Mouse (Mus musculus): ENCODE data around the gene Phldb3. TPM values are rescaled to one million over a fixed set of nuclear protein-coding genes. Genes with fewer than 3 reads are reported as not detected.

The Phldb3 gene
- polyA plus RNA-seq, 1 experiment from 2014 or later: not detected

GRCm38 (mm10) chr7:24646486-24646885, 35.9 kb downstream of the Phldb3 start:
- peaks cover 11% of the 10 kb centered on the region; the same call in 1 of the 2 replicates for H3K27me3 ChIP-seq (ENCODE audit: insufficient read depth, poor library complexity, severe bottlenecking)
- no peak overlapping the region for H3K27ac ChIP-seq
- H3K9me3 ChIP-seq: no peaks in the 10 kb centered on the region
- no peaks in the 10 kb centered on the region for H3K4me1 ChIP-seq
- H3K36me3 ChIP-seq: no peaks in the 10 kb centered on the region
- WGBS: 73% methylated on average over 7 of the region's 7 CpGs
- DNase-seq (ENCODE audit: low spot score): no peak
- no peak overlapping the region for H3K4me3 ChIP-seq

- WGBS: 22% methylated on average over 7 of the region's 7 CpGs
- H3K4me1 ChIP-seq: no peaks in the 10 kb centered on the region
- H3K4me3 ChIP-seq: no peak overlapping the region
These were observed 43.1 kb downstream of the Phldb3 start for GRCm38 (mm10) chr7:24653681-24654080.

GRCm38 (mm10) chr7:24659737-24660357, 49.3 kb downstream of the Phldb3 start:
- Histone ChIP-seq H3K36me3 (no peaks in the 10 kb centered on the region), H3K27ac (no peak overlapping the region), H3K4me1 (no peaks in the 10 kb centered on the region), H3K4me3 (no peak overlapping the region), H3K9me3 (no peaks in the 10 kb centered on the region), H3K27me3 (ENCODE audit: insufficient read depth, poor library complexity, severe bottlenecking) (no peaks in the 10 kb centered on the region)
- WGBS: 58% methylated on average over 12 of the region's 12 CpGs
- DNase-seq (ENCODE audit: low spot score): no peak

More at GRCm38 (mm10) chr7:24653681-24654080, 43.1 kb downstream of the Phldb3 start:
- no peak for DNase-seq (ENCODE audit: low spot score)
- Histone ChIP-seq H3K36me3 (no peaks in the 10 kb centered on the region), H3K27ac (no peak overlapping the region), H3K9me3 (no peaks in the 10 kb centered on the region), H3K27me3 (ENCODE audit: insufficient read depth, poor library complexity, severe bottlenecking) (no peaks in the 10 kb centered on the region)

- Histone ChIP-seq H3K4me3 (no peak overlapping the region), H3K9me3 (no peaks in the 10 kb centered on the region), H3K36me3 (no peaks in the 10 kb centered on the region), H3K27me3 (ENCODE audit: insufficient read depth, poor library complexity, severe bottlenecking) (no peaks in the 10 kb centered on the region), H3K27ac (no peak overlapping the region), H3K4me1 (no peaks in the 10 kb centered on the region)
- DNase-seq (ENCODE audit: low spot score): no peak
- WGBS: 61% methylated on average over 17 of the region's 17 CpGs
These were observed 50.7 kb downstream of the Phldb3 start for GRCm38 (mm10) chr7:24661118-24661904.

DNA sequence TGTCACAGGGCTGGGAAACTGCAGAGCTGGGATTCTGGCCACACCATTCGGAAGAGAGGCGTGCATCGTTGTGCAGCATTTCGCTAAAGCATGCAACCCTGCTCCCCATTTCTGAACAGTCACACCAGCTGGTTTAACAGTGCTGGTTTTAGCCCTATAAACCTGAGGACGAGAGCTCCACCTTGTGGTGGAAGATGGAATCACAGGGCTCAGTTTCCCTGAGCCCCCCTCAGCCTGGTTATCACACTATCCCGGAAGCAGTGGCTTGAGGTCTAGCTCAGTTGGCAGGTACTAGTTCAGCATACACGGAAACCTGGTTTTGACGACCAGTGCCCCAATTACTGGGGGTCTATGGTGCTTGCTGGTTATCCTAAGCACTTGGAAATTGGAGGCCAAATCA, 52.0 kb downstream of the Phldb3 start:
- H3K9me3 ChIP-seq: no peaks in the 10 kb centered on the region
- WGBS: 16% methylated on average over 8 of the region's 8 CpGs
- no peak for DNase-seq (ENCODE audit: low spot score)
- no peak overlapping the region for H3K4me3 ChIP-seq
- H3K27me3 ChIP-seq (ENCODE audit: insufficient read depth, poor library complexity, severe bottlenecking): no peaks in the 10 kb centered on the region
- no peak overlapping the region for H3K27ac ChIP-seq
- no peaks in the 10 kb centered on the region for H3K4me1 ChIP-seq
- H3K36me3 ChIP-seq: no peaks in the 10 kb centered on the region

GRCm38 (mm10) chr7:24664301-24664700, 53.7 kb downstream of the Phldb3 start:
- Histone ChIP-seq H3K27me3 (ENCODE audit: insufficient read depth, poor library complexity, severe bottlenecking) (no peaks in the 10 kb centered on the region), H3K27ac (no peak overlapping the region), H3K4me1 (no peaks in the 10 kb centered on the region), H3K9me3 (no peaks in the 10 kb centered on the region), H3K36me3 (no peaks in the 10 kb centered on the region), H3K4me3 (no peak overlapping the region)
- WGBS: 30% methylated on average over 8 of the region's 8 CpGs
- DNase-seq (ENCODE audit: low spot score): no peak

DNA sequence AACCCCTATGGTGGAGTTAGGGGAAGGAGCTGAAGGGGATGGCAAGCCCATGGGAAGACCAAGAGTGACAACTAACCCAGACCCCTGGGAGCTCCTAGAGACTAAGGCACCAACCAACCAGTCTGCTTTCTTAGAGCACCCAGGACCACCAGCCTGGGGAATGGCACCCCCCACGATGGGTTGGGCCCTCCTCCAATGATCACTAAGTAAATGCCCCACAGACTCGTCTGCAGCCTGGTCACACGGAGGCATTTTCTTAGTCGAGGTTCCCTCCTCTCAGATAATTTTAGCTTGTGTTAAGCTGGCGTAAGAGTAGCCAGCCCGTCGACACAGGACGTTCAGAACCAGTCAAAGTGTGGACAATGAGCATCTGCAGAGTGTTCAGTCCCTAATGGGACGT, 54.4 kb downstream of the Phldb3 start:
- no peaks in the 10 kb centered on the region for H3K4me1 ChIP-seq
- no peak for DNase-seq (ENCODE audit: low spot score)
- no peaks in the 10 kb centered on the region for H3K27me3 ChIP-seq (ENCODE audit: insufficient read depth, poor library complexity, severe bottlenecking)
- no peaks in the 10 kb centered on the region for H3K9me3 ChIP-seq
- 60% methylated on average over 9 of the region's 9 CpGs for WGBS
- no peaks in the 10 kb centered on the region for H3K36me3 ChIP-seq
- H3K27ac ChIP-seq: no peak overlapping the region
- no peak overlapping the region for H3K4me3 ChIP-seq

DNA sequence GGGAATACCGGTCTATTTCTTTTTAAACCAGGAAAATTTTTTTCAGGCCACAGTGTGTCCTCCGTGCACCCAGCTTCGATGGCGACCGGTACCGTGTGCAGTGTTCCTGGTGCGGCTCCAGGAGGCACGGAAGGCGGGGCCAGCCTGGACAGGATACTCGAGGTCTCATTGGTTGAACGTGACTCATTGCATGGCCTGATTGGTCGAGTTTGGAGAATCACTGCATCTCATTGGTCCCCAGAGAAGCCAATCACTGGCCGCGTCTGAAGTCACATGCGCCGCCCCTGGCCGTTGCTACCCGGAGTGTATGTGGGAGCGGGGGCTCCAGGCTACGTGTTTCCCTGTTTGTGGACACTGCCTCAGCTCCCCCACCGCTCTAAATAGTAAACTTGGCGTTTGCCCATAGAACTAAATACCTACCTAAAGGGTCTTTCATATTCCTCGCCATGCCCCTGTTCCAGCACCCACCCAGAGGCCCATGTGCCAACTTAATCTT, 61.4 kb downstream of the Phldb3 start:
- 88% methylated on average over 23 of the region's 23 CpGs for WGBS
- H3K27me3 ChIP-seq (ENCODE audit: insufficient read depth, poor library complexity, severe bottlenecking): no peaks in the 10 kb centered on the region

DNA sequence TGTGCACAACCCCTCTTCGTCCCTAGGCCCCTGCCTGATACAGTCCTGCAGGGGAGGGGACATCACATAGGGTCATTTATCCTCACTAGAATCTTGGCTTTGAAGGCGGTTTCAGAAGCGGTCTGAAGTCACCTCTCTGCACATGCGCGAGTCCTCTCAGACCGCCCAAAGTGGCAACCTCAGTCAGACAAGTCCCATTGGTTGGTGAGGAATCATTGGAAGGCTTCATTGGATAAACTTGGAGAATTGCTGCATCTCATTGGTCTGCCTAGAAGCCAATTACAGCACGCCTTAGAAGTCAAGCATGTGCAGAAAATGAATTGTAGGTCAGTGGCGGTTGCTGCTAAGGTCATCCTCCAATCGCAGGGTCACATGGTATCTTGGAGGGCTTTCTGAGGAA, 66.0 kb downstream of the Phldb3 start, which contains the start of gene Tex101:
TSS of gene Tex101 (minus strand) at position 101 of the 400 bp plus-strand sequence.
- no peak for DNase-seq (ENCODE audit: low spot score)
- WGBS: 77% methylated on average over 9 of the region's 9 CpGs
- Histone ChIP-seq H3K36me3 (no peaks in the 10 kb centered on the region), H3K27ac (no peak within 1 kb of the TSS), H3K9me3 (no peaks in the 10 kb centered on the region), H3K4me3 (no peak within 1 kb of the TSS), H3K27me3 (ENCODE audit: insufficient read depth, poor library complexity, severe bottlenecking) (no peaks in the 10 kb centered on the region), H3K4me1 (no peaks in the 10 kb centered on the region)

More for the DNA sequence above, 61.4 kb downstream of the Phldb3 start:
- no peak overlapping the region for H3K4me3 ChIP-seq
- no peak for DNase-seq (ENCODE audit: low spot score)
- no peaks in the 10 kb centered on the region for H3K9me3 ChIP-seq
- H3K36me3 ChIP-seq: no peaks in the 10 kb centered on the region
- no peak overlapping the region for H3K27ac ChIP-seq
- H3K4me1 ChIP-seq: no peaks in the 10 kb centered on the region

Other genes with a start within 250 kb of the Phldb3 start
- 11.7 and 14.2 TPM in 2 replicates for gene Kcnn4, start 240.5 kb upstream of the Phldb3 start, polyA plus RNA-seq (2016; fragmentation: Nextera tagmentation; extraction: Ambion mirVana)
- 25.4 and 27.7 TPM in 2 replicates for gene Smg9, start 211.1 kb upstream of the Phldb3 start, polyA plus RNA-seq (2016; fragmentation: Nextera tagmentation; extraction: Ambion mirVana)
- gene Irgc1, start 158.5 kb upstream of the Phldb3 start, polyA plus RNA-seq (2016; fragmentation: Nextera tagmentation; extraction: Ambion mirVana): 0.16 TPM in 1 of 2 replicates, not detected in the other
- gene Plaur, start 148.3 kb upstream of the Phldb3 start, polyA plus RNA-seq (2016; fragmentation: Nextera tagmentation; extraction: Ambion mirVana): 4.3 and 7.3 TPM in 2 replicates
- 0.54 and 0.63 TPM in 2 replicates for gene Cadm4, start 128.7 kb upstream of the Phldb3 start, polyA plus RNA-seq (2016; fragmentation: Nextera tagmentation; extraction: Ambion mirVana)
- 41.9 and 61.3 TPM in 2 replicates for gene Zfp428, start 103.8 kb upstream of the Phldb3 start, polyA plus RNA-seq (2016; fragmentation: Nextera tagmentation; extraction: Ambion mirVana)
- gene AC161166.1, start 98.3 kb upstream of the Phldb3 start, polyA plus RNA-seq (2016; fragmentation: Nextera tagmentation; extraction: Ambion mirVana): 0.46 and 0.49 TPM in 2 replicates
- 5.3 and 5.7 TPM in 2 replicates for gene Irgq, start 80.1 kb upstream of the Phldb3 start, polyA plus RNA-seq (2016; fragmentation: Nextera tagmentation; extraction: Ambion mirVana)
- 0.21 TPM in 1 of 2 replicates, not detected in the other for gene Pinlyp, start 64.6 kb upstream of the Phldb3 start, polyA plus RNA-seq (2016; fragmentation: Nextera tagmentation; extraction: Ambion mirVana)
- gene Xrcc1, start 64.5 kb upstream of the Phldb3 start, polyA plus RNA-seq (2016; fragmentation: Nextera tagmentation; extraction: Ambion mirVana): 103 and 106 TPM in 2 replicates
- 20.0 and 20.7 TPM in 2 replicates for gene Ethe1, start 23.2 kb upstream of the Phldb3 start, polyA plus RNA-seq (2016; fragmentation: Nextera tagmentation; extraction: Ambion mirVana)
- gene Zfp575, start 23.1 kb upstream of the Phldb3 start, polyA plus RNA-seq (2016; fragmentation: Nextera tagmentation; extraction: Ambion mirVana): 0.60 and 1.3 TPM in 2 replicates
- gene Lypd3, start 25.8 kb downstream of the Phldb3 start, polyA plus RNA-seq (2016; fragmentation: Nextera tagmentation; extraction: Ambion mirVana): 0.18 and 0.22 TPM in 2 replicates
- gene Tex101, start 65.9 kb downstream of the Phldb3 start, polyA plus RNA-seq (2016; fragmentation: Nextera tagmentation; extraction: Ambion mirVana): not detected in 2 replicates
- not detected in 2 replicates for gene BC049730, start 98.5 kb downstream of the Phldb3 start, polyA plus RNA-seq (2016; fragmentation: Nextera tagmentation; extraction: Ambion mirVana)
- gene Gm4763, start 116.1 kb downstream of the Phldb3 start, polyA plus RNA-seq (2016; fragmentation: Nextera tagmentation; extraction: Ambion mirVana): not detected in 2 replicates
- not detected in 2 replicates for gene Cd177, start 149.5 kb downstream of the Phldb3 start, polyA plus RNA-seq (2016; fragmentation: Nextera tagmentation; extraction: Ambion mirVana)
- gene Ceacam10, start 166.4 kb downstream of the Phldb3 start, polyA plus RNA-seq (2016; fragmentation: Nextera tagmentation; extraction: Ambion mirVana): not detected in 2 replicates